Mouse (Mus musculus) hindbrain, embryonic 10.5 days (tissue): ENCODE results near the gene Dapp1. TPM values are rescaled to one million over a fixed set of nuclear protein-coding genes. Genes with fewer than 3 reads are reported as not detected.
A peak's percentile ranks its signal among the peaks of the same experiment; 100 is the strongest.

ENCODE experiments used
- DNase-seq: peaks from one replicate; pipeline ENCODE4 v3.0.0-alpha.2; 2017; ENCODE audit warnings: low spot score
- H3K27ac ChIP-seq: fragments of 300-500 bp; sonication (generic); 2 replicates; pipeline ENCODE4 v1.5.1; 2016; ENCODE audit warnings: mild to moderate bottlenecking, moderate library complexity
- H3K27me3 ChIP-seq: fragments of 300-500 bp; sonication (generic); 2 replicates; pipeline ENCODE4 v1.6.1; 2016; ENCODE audit warnings: mild to moderate bottlenecking; ENCODE audit not compliant: poor library complexity, insufficient read depth, severe bottlenecking
- H3K36me3 ChIP-seq: fragments of 300-500 bp; sonication (generic); 2 replicates; pipeline ENCODE4 v1.6.1; 2016; ENCODE audit warnings: mild to moderate bottlenecking, moderate library complexity
- H3K4me1 ChIP-seq: fragments of 300-500 bp; sonication (generic); replicated peaks from 2 replicates; pipeline ENCODE4 v1.6.1; 2016; ENCODE audit warnings: mild to moderate bottlenecking
- H3K4me3 ChIP-seq: fragments of 300-500 bp; sonication (generic); 2 replicates; pipeline ENCODE4 v1.5.1; 2016; ENCODE audit warnings: mild to moderate bottlenecking, moderate library complexity
- H3K9me3 ChIP-seq: fragments of 300-500 bp; sonication (generic); 2 replicates; pipeline ENCODE4 v1.6.1; 2016; ENCODE audit warnings: mild to moderate bottlenecking, moderate library complexity
- WGBS: fragments of 180-500 bp; shearing (Covaris S2); methylation state at CpG from one replicate; pipeline ENCODE4 v1.1.7; 2016; 5-methylcytosine and 5-hydroxymethylcytosine counted together
- polyA plus RNA-seq: library from polyadenylated mRNA; unstranded; fragments of >200 nt; fragmentation: Nextera tagmentation; extraction: Ambion mirVana; gene quantifications from 2 replicates; pipeline ENCODE4 v1.2.1, GENCODE M21; 2016

The Dapp1 gene
- polyA plus RNA-seq, 1 experiment from 2014 or later, result 2.4 TPM

DNA sequence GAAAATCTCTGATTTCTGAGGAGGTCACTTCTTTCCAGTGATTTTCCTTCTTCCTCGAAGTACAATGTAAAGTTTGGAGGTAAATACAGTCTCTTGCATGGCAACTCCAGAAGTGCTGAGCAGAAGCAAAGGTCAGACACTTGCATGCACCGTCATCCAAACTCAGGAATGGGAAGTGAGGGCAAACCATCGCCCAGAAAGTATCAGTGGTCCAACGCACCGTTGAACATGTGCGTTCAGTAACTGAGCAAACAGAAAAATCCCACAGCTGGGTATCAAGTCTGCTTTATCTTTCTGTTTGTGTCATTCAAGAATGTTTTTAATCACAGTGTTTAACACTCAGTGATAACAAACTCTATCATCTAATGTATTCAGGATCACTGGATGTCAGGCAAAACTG lies 21.2 kb upstream of the Dapp1 start:
- WGBS, result 92% methylated on average over 6 of the region's 6 CpGs
- Histone ChIP-seq H3K4me3 (no peak overlapping the region), H3K9me3 (peaks cover 7% of the 10 kb centered on the region; the same call in 1 of the 2 replicates), H3K4me1 (no peaks in the 10 kb centered on the region; the same call in 1 of the 2 replicates), H3K27ac (no peak overlapping the region), H3K27me3 (no peaks in the 10 kb centered on the region), H3K36me3 (no peaks in the 10 kb centered on the region)
- no peak for DNase-seq

DNA sequence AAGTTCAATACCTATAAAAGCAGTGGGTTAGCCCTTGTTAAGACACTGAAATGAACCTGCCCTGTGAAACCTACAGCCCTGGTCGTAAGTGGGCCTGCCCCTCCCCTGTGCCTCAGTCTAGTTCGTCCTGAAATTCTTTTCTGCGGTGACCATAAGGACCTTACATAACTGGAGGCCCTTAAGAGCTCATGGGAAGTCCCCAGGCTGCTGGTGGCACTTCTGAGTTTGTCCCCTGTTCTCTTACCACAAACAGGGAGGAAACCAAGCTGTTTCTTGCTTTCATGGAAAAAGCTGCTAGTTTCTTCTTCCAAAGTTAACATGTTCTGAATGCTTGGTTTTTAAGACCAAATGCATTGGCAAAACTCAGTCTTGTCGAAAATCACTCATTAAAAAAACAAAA lies 20.5 kb upstream of the Dapp1 start:
- peaks cover 7% of the 10 kb centered on the region; the same call in 1 of the 2 replicates for H3K9me3 ChIP-seq
- H3K27me3 ChIP-seq, result no peaks in the 10 kb centered on the region
- 80% methylated on average over 4 of the region's 4 CpGs for WGBS
- H3K36me3 ChIP-seq, result no peaks in the 10 kb centered on the region
- H3K4me1 ChIP-seq, result no peaks in the 10 kb centered on the region; the same call in 1 of the 2 replicates
- no peak overlapping the region for H3K4me3 ChIP-seq
- DNase-seq, result no peak
- no peak overlapping the region for H3K27ac ChIP-seq

DNA sequence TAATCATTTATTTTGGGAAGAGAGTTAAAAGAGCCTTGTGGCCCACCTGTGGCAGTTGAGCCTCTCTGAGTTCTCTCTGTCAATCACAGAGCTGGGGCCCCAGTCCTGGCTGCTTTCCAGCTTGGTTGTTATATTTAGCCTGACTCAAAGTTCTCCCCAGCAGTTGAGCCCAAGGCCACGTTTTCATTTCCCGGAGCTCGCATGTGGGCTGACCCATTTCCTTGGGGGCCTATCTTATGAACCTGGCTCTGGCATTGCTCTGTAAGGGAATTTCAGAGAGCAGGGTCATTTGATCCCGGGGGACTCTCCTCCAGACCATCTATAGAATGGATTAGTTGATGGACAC lies 19.4 kb upstream of the Dapp1 start:
- WGBS, result 74% methylated on average over 4 of the region's 4 CpGs
- Histone ChIP-seq H3K4me3 (no peak overlapping the region), H3K27me3 (no peaks in the 10 kb centered on the region), H3K9me3 (peaks cover 7% of the 10 kb centered on the region; the same call in 1 of the 2 replicates), H3K4me1 (no peaks in the 10 kb centered on the region; the same call in 1 of the 2 replicates), H3K27ac (no peak overlapping the region), H3K36me3 (no peaks in the 10 kb centered on the region)
- DNase-seq, result no peak

DNA sequence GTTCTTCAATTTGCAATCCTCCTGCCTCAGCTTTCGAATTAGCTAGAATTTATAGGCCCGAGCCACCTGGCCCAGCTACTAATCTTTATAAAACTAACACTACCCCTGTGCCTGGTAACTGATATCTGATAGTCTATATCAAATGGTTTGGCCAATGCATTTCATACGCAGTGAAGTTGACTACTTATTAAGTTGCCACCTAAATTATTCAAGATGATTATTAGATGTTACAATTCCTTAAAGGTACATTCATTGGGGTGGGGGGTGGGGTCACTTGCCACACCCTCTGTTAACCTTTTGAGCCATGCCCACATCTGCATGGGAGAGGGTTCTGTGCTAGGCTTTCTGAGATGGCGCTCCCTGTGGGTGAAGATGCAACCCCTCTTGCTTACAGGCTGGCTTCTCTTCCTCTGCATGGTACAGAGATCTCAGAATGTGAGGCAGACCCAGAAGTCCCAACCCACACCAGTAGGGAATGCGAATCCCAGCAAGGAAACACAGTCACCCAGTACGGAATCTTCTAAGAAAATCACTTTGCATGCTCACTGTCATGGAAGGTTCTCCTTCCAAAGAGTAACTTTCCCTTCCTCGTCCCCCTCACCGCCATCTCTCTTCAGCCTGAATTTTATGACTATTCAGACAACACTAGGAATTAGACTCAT lies 18.8 kb upstream of the Dapp1 start:
- Histone ChIP-seq H3K9me3 (peaks cover 6% of the 10 kb centered on the region; the same call in 1 of the 2 replicates), H3K27ac (no peak overlapping the region), H3K4me1 (peaks cover 4% of the 10 kb centered on the region; the same call in 1 of the 2 replicates), H3K27me3 (no peaks in the 10 kb centered on the region), H3K4me3 (no peak overlapping the region), H3K36me3 (no peaks in the 10 kb centered on the region)
- WGBS, result 95% methylated on average over 8 of the region's 8 CpGs
- no peak for DNase-seq

DNA sequence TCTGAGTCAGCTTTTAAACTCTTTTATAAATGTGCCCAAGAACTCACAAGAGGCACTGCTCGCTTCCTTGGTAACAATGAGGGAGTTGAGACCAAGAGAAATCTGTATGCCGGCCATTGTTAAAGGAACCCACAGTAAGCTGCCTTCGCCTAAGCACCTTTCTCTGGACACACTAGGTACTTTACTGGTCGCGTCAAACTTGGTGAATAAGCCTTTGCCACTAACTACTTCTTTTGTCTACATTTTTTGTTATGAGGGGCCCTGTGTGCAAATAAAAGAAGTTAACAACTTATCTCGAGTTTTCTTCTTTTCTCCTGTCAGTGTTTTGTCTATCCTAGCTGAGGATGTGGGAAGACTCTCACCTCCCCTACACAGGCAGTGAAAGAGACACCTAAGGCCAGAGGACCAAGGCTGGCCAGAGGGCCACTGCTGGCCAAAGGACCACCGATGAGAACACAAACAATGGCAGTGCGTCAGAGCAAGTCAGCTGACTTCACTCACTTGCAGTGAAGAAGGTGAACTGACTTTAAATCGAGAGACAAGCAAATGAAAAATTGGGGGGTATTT lies 18.0 kb upstream of the Dapp1 start:
- H3K27ac ChIP-seq, result no peak overlapping the region
- WGBS, result 76% methylated on average over 9 of the region's 9 CpGs

DNA sequence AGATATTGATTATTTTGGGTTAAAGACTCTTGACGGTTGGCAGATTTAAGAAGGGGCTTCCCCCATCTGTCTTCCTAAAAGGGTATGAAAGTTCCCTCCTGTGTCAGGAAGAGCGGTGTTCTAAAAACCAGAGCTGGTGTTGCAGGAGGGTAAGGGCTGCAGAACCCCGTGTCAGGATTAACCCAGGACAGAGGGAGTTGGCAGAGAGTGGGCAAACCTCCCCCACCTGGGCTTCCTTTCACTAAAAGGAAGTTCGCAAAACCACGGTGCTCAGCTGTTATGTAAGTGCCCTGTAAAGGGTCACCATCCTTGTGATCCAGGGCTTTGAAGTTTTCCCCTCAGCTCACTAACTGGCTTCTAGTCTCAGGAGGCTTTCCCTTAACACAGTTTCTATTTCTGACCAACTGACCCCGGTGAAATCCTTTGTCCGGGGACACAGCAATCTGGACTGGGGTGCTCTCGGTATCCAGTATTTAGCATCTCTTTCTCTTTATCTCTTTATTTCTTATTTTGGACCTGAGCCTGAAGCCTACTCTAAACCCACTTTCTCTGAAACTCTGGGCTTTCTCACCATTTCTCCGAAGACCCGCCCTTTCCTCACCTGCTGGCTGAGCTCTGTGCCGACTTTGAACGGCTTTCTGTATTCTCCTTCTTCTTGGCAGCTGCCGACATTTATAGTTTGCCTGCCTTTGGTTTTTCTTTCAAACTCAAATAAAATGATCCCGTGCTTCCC lies 17.3 kb upstream of the Dapp1 start:
- WGBS, result 78% methylated on average over 14 of the region's 14 CpGs
- H3K27ac ChIP-seq, result no peak overlapping the region
- H3K36me3 ChIP-seq, result no peaks in the 10 kb centered on the region
- DNase-seq, result no peak
- H3K4me3 ChIP-seq, result no peak overlapping the region
- no peaks in the 10 kb centered on the region for H3K9me3 ChIP-seq
- no peaks in the 10 kb centered on the region for H3K27me3 ChIP-seq
- peaks cover 14% of the 10 kb centered on the region; the same call in 1 of the 2 replicates for H3K4me1 ChIP-seq

More for the DNA sequence above, 18.0 kb upstream of the Dapp1 start:
- no peaks in the 10 kb centered on the region for H3K36me3 ChIP-seq
- DNase-seq, result no peak
- H3K4me3 ChIP-seq, result no peak overlapping the region
- no peaks in the 10 kb centered on the region for H3K27me3 ChIP-seq
- peaks cover 9% of the 10 kb centered on the region; the same call in 1 of the 2 replicates for H3K4me1 ChIP-seq
- H3K9me3 ChIP-seq, result no peaks in the 10 kb centered on the region

DNA sequence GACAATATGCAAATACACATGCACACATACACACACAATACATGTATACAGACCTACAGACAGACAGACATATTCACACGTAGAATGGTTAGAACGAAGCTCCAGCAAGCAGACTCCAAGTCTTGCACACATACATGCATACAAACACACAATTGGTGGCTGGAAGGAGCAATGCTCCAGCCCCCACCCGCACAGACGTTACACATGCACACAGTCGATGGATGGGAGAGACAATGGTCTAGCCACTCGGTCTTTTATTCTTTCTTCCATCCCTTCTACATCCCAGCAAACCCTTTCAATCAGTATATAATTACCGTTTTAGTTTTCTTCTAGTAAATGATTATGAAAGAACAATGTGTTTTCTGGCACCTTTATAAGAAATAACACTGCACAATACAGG lies 14.1 kb upstream of the Dapp1 start:
- Histone ChIP-seq H3K36me3 (no peaks in the 10 kb centered on the region), H3K27me3 (no peaks in the 10 kb centered on the region), H3K27ac (no peak overlapping the region; the same call in 1 of the 2 replicates), H3K4me1 (peaks cover 14% of the 10 kb centered on the region; the same call in 1 of the 2 replicates), H3K9me3 (no peaks in the 10 kb centered on the region), H3K4me3 (no peak overlapping the region)
- no peak for DNase-seq
- 83% methylated on average over 7 of the region's 7 CpGs for WGBS

DNA sequence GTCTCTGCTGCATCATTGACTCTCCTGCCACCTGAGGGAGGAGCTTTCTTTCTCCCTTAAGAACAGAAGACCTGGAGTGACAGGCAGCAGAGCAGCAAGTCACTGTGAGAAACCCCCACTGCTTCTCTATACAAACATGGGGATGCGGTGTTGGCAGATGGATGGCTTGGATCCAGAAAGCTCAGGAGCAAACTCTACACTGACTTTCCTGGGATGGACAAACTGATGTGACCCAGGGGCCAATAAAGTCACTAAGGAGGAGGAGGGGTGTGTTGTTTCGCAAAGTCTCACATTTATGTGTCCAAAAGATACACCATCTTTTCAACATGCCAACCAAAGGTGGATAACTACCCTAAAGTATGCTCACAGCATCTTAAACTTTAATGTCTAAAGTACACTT lies 12.9 kb upstream of the Dapp1 start:
- no peak overlapping the region for H3K4me3 ChIP-seq
- no peaks in the 10 kb centered on the region for H3K36me3 ChIP-seq
- peaks cover 14% of the 10 kb centered on the region; the same call in 1 of the 2 replicates for H3K4me1 ChIP-seq
- no peak overlapping the region for H3K27ac ChIP-seq
- H3K9me3 ChIP-seq, result no peaks in the 10 kb centered on the region
- H3K27me3 ChIP-seq, result no peaks in the 10 kb centered on the region
- DNase-seq, result no peak
- 73% methylated on average over 2 of the region's 2 CpGs for WGBS

DNA sequence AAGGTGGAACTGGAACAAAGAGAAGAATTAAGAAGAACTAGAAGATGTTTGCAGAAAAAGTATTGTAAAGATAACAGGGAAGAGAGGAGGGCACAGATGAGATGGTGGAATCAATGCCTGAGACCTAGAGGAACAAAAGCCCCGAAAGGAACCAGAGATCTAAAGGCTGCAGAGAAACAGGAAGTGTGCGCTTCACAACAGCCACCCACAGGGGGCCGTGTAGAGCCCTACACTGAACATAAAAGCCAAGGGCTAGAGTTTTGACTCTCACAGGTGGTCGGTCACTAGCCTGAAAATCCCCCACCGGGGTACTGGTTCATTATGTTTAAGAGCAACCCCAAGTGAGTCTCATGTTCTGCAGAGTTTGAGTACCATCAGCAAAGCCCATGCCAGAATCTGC lies 11.0 kb upstream of the Dapp1 start:
- no peaks in the 10 kb centered on the region for H3K36me3 ChIP-seq
- H3K4me1 ChIP-seq, result peaks cover 14% of the 10 kb centered on the region; the same call in 1 of the 2 replicates
- H3K9me3 ChIP-seq, result no peaks in the 10 kb centered on the region
- DNase-seq, result no peak
- 86% methylated on average over 5 of the region's 5 CpGs for WGBS
- H3K4me3 ChIP-seq, result no peak overlapping the region
- H3K27me3 ChIP-seq, result no peaks in the 10 kb centered on the region
- no peak overlapping the region for H3K27ac ChIP-seq

DNA sequence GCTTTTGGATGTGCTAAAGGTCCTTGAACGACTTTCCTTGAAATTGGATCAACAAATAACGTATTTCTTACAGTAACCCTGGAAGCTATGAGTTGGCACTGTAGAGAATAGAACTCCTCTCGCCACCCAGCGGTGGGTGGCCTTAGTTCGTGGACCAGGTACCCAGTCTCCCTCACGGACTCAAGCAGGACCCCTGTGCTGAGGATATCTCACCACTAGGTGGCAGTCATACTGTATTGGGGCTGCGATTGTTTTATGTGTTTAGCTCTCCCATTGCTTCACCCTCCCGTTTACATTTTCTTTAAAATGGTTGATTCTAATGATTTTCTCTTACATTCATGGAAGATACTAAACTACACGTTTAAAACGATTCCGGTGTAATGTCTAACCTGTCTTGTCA lies 9.8 kb upstream of the Dapp1 start:
- H3K9me3 ChIP-seq, result no peaks in the 10 kb centered on the region
- DNase-seq, result peak; percentile 81
- no peak overlapping the region for H3K4me3 ChIP-seq
- H3K27ac ChIP-seq, result no peak overlapping the region
- H3K4me1 ChIP-seq, result peaks cover 14% of the 10 kb centered on the region; the same call in 1 of the 2 replicates
- 16% methylated on average over 11 of the region's 11 CpGs for WGBS
- no peaks in the 10 kb centered on the region for H3K36me3 ChIP-seq
- H3K27me3 ChIP-seq, result no peaks in the 10 kb centered on the region

DNA sequence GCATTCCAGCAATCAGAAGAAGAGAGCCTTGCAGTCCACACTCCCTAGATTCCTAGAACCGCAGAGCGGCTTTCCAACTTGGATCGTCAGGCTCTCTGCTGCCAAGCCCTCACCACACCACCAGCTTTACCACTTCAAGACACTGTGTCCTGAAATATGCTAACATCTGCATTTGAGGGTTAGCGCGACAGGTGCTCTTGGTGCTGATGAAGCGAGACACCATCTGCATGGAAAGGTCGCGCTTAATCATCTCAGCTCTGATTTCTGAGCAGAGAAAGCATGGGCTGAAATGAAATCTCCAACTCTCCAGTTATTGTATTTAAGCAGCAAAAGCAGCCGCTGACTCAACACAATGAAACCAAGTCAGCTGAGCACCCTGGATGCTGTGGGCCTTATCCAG lies 8.1 kb upstream of the Dapp1 start:
- H3K27ac ChIP-seq, result no peak overlapping the region
- WGBS, result 94% methylated on average over 9 of the region's 9 CpGs
- 0 out of 2 replicates have a peak, but pooled peaks cover 5% of the 10 kb centered on the region for H3K4me1 ChIP-seq
- no peaks in the 10 kb centered on the region for H3K36me3 ChIP-seq
- H3K4me3 ChIP-seq, result no peak overlapping the region
- DNase-seq, result no peak
- H3K27me3 ChIP-seq, result no peaks in the 10 kb centered on the region
- H3K9me3 ChIP-seq, result no peaks in the 10 kb centered on the region

DNA sequence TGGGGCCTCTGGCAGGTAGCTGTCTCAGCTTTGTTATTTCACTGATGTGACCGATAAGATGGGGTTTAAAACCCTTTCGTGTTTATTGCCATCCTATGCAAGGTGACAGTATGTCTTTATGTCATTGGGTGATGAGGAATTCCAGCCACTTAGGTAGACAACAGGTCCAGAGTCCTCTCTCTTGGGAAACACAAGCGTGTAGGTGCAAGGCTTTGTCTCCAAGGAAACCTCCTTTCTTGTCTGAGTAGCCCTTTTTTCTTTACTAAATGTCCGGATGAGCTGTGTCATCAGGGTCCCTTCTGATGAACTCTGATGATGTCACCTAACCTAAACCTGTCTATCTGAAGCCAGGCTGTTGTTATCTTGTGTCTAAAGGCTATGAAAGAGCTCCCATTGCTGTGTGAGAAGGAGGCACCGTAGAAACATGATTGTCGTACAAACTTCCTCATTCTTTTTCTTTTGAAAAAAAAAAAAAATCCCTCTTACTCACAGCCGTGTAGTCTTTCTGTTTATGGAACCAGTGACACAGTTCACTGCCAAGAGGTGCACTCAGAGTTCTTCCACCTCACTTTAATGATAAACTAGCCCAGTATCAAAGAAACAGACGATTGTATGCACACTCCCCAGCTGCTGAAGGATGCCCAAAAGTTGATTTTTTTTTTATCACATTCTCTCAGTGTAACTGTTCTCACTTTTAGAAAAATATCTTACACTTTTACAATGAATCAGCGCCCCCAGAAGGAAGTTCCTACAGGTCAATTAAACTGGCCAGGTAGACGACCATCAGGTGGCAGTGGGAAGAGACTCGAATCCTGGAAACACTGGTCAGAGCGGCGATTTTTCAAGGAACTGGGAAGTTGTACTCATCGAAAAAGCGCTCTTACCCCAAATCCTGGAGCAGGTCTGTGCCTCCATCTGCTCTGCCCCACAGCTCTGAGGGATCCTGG lies 637 bp downstream of the Dapp1 start:
- no peak for DNase-seq
- Histone ChIP-seq H3K4me1 (peaks cover 20% of the 10 kb centered on the region), H3K36me3 (no peaks in the 10 kb centered on the region), H3K27ac (peak overlapping the region; percentile 70), H3K4me3 (peak overlapping the region; percentile 48), H3K27me3 (peaks cover 4% of the 10 kb centered on the region; the same call in 1 of the 2 replicates), H3K9me3 (no peaks in the 10 kb centered on the region)
- 40% methylated on average over 15 of the region's 15 CpGs for WGBS
